Mouse (Mus musculus): ENCODE data around the gene Gm38392. TPM values are rescaled to one million over a fixed set of nuclear protein-coding genes. Genes with fewer than 3 reads are reported as not detected.
A peak's percentile ranks its signal among the peaks of the same experiment; 100 is the strongest.
"Not testable (repeated sequence)": the region's sequence is repeated elsewhere in the genome, so short reads cannot be mapped to it uniquely, and the experiment has no call there.

Gm38392 gene
- polyA plus RNA-seq, 1 experiment = 0.22 TPM

DNA sequence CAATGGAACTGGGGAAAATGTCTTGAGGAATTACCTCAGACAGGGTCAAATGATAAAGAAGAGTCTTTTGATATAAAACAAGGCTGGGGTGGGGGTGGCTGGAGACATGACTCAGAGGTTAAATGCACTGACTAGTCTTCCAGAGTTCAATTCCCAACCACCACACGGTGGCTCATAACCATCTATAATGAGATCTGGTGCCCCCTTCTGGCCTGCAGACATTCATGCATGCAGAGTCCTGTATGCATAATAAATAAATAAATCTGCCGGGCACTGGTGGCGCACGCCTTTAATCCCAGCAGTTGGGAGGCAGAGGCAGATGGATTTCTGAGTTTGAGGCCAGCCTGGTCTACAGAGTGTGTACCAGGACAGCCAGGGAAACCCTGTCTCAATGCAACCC, 5.0 kb upstream of the Gm38392 start:
- no peak overlapping the region for H3K4me3 ChIP-seq (ENCODE audit: insufficient read depth, low read depth, low read length)
- TF ChIP-seq CTCF (conservative IDR thresholded peaks at IDR 0.05; ENCODE audit: insufficient read depth, insufficient read length, low read depth, low read length) (peak; percentile 47), POLR2A (IDR thresholded peaks at IDR 0.05; ENCODE audit: low read depth, low read length) (no peak)
- 32% methylated on average over 4 of the region's 4 CpGs for WGBS
- H3K36me3 ChIP-seq (ENCODE audit: control insufficient read depth, insufficient read depth, low read length) = no peaks in the 10 kb centered on the region
- H3K27ac ChIP-seq (ENCODE audit: insufficient read depth, low read depth, low read length) = no peak overlapping the region
- peaks cover 3% of the 10 kb centered on the region; the same call in 1 of the 2 replicates for H3K4me1 ChIP-seq (ENCODE audit: control insufficient read depth, insufficient read depth, low read length)
- no peaks in the 10 kb centered on the region for H3K27me3 ChIP-seq (replicated peaks; ENCODE audit: control insufficient read depth, insufficient read depth, low read length)
- peak; percentile 34 for DNase-seq

DNA sequence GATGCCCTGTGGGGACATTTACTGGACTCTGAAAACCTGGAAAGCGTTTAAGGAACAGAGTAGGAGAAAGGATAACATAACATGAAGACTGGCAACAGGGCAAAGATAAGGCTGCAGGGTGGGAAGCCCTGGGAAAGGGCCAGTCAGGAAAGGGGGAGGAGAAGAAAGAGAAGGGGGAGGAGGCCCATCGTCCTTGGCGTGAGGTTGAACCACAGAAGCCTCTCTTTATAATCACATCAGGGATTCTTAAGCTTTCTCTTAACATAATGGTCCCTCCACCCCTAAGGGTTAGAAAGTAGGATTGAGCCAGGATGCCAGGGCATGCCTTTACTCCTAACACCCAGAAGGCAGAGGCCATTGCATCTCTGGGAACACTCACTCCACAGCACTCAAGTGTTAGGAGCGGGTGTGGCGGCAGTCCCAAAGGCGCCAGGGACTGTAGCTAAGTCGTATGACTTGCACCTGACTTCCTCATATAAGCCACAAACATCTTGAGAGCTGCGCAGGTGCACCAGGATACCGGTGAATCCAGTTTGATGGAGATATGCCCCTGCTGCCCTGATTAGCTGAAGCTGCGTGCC, 1.2 kb upstream of the Gm38392 start:
- not testable (repeated sequence) for H3K36me3 ChIP-seq (ENCODE audit: control insufficient read depth, insufficient read depth, low read length); H3K4me3 ChIP-seq (ENCODE audit: insufficient read depth, low read depth, low read length); DNase-seq; H3K27ac ChIP-seq (ENCODE audit: insufficient read depth, low read depth, low read length); H3K4me1 ChIP-seq (ENCODE audit: control insufficient read depth, insufficient read depth, low read length); H3K27me3 ChIP-seq (replicated peaks; ENCODE audit: control insufficient read depth, insufficient read depth, low read length)
- 90% methylated on average over 10 of the region's 10 CpGs for WGBS

GRCm38 (mm10) chr3:88285565-88285895, 1.5 kb downstream of the Gm38392 start:
- not testable (repeated sequence) for H3K27ac ChIP-seq (ENCODE audit: insufficient read depth, low read depth, low read length); DNase-seq; H3K27me3 ChIP-seq (replicated peaks; ENCODE audit: control insufficient read depth, insufficient read depth, low read length); H3K36me3 ChIP-seq (ENCODE audit: control insufficient read depth, insufficient read depth, low read length); H3K4me1 ChIP-seq (ENCODE audit: control insufficient read depth, insufficient read depth, low read length); H3K4me3 ChIP-seq (ENCODE audit: insufficient read depth, low read depth, low read length)
- 71% methylated on average over 2 of the region's 2 CpGs for WGBS

- not testable (repeated sequence) for H3K4me3 ChIP-seq (ENCODE audit: insufficient read depth, low read depth, low read length); H3K36me3 ChIP-seq (ENCODE audit: control insufficient read depth, insufficient read depth, low read length); H3K27me3 ChIP-seq (replicated peaks; ENCODE audit: control insufficient read depth, insufficient read depth, low read length); H3K27ac ChIP-seq (ENCODE audit: insufficient read depth, low read depth, low read length); H3K4me1 ChIP-seq (ENCODE audit: control insufficient read depth, insufficient read depth, low read length); DNase-seq
- 96% methylated on average over 14 of the region's 14 CpGs for WGBS
Observed at GRCm38 (mm10) chr3:88284815-88285564, 2.0 kb downstream of the Gm38392 start.

DNA sequence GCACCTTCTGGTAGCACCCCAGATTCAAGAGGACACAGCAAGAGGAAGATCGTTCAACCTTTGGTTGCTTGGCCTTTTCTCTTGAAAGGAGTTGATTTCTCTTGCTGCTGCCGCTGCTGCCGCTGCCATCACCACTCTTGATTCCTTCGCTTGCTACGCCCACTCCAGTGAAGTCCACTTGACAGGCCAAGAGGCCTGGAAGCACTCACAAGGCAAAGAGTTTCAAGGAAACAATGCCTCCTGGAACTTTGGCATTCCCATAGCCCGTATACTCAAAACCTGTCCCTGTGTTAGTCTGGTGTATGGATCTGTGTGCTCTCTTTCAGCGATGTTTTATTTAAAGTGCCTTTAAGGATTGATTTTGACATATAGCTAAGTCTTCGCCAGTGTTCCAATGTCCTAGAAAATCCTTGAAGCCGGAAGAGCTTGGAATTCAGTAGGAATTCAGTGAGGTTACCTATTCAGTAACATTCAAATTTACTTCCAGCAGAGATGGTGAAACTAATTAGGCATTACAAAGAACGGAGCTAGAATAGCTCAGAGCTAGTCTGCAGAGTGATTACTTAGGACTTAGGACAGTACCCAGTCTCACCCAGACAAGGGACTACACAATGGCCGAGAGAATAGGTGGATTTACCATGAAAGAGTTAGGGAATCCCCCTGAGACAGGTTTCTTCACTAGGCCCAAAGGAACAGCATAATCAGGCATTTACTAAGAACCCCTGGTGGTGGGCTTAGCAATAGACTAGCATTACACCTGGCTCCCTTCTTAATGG, 5.7 kb downstream of the Gm38392 start:
- WGBS = 78% methylated on average over 11 of the region's 11 CpGs
- not testable (repeated sequence) for H3K36me3 ChIP-seq (ENCODE audit: control insufficient read depth, insufficient read depth, low read length); H3K4me3 ChIP-seq (ENCODE audit: insufficient read depth, low read depth, low read length); H3K27ac ChIP-seq (ENCODE audit: insufficient read depth, low read depth, low read length); H3K27me3 ChIP-seq (replicated peaks; ENCODE audit: control insufficient read depth, insufficient read depth, low read length); DNase-seq; H3K4me1 ChIP-seq (ENCODE audit: control insufficient read depth, insufficient read depth, low read length)

- no peak overlapping the region for H3K27ac ChIP-seq (ENCODE audit: insufficient read depth, low read depth, low read length)
- H3K4me1 ChIP-seq (ENCODE audit: control insufficient read depth, insufficient read depth, low read length) = no peaks in the 10 kb centered on the region
- H3K27me3 ChIP-seq (replicated peaks; ENCODE audit: control insufficient read depth, insufficient read depth, low read length) = no peaks in the 10 kb centered on the region
- H3K36me3 ChIP-seq (ENCODE audit: control insufficient read depth, insufficient read depth, low read length) = no peaks in the 10 kb centered on the region
- WGBS = 91% methylated on average over 2 of the region's 2 CpGs
- TF ChIP-seq CTCF (conservative IDR thresholded peaks at IDR 0.05; ENCODE audit: insufficient read depth, insufficient read length, low read depth, low read length) (no peak), POLR2A (IDR thresholded peaks at IDR 0.05; ENCODE audit: low read depth, low read length) (no peak)
- DNase-seq = no peak
- no peak overlapping the region for H3K4me3 ChIP-seq (ENCODE audit: insufficient read depth, low read depth, low read length)
Observed at GRCm38 (mm10) chr3:88280035-88280434, 7.0 kb downstream of the Gm38392 start.

DNA sequence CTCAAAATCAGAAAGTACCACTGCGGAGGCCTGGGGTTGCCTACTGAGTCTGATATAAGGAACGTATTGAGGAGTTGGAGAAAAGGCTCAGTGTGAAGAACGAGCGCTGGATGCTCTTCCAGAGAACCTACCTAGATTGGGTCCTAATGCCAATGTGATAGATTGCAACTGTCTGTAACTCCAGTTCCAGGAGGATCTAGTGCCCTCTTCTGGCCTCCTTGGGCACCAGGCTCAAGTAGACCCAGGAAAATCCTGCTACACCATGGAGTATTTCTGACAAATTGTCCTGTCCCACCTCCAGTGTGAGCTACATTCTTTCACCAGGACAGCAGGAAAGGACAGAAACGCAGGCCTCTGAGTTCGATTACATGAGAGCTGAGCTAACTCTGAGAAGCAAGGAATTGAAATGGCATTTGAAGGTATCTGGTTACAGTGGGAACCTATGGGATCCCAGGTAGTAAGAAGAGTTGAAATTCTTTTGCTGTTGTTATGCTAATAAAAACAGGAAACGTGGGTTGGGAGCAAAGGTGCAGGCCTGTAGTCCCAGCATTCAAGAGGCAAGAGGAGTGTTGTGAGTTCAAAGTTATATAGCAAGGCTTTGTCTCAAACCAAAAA, 10.4 kb downstream of the Gm38392 start:
- H3K36me3 ChIP-seq (ENCODE audit: control insufficient read depth, insufficient read depth, low read length) = no peaks in the 10 kb centered on the region
- no peak overlapping the region for H3K27ac ChIP-seq (ENCODE audit: insufficient read depth, low read depth, low read length)
- H3K4me1 ChIP-seq (ENCODE audit: control insufficient read depth, insufficient read depth, low read length) = no peaks in the 10 kb centered on the region
- 39% methylated on average over 7 of the region's 7 CpGs for WGBS
- no peak overlapping the region for H3K4me3 ChIP-seq (ENCODE audit: insufficient read depth, low read depth, low read length)
- H3K27me3 ChIP-seq (replicated peaks; ENCODE audit: control insufficient read depth, insufficient read depth, low read length) = no peaks in the 10 kb centered on the region
- peak; percentile 72 for TF ChIP-seq CTCF (conservative IDR thresholded peaks at IDR 0.05; ENCODE audit: insufficient read depth, insufficient read length, low read depth, low read length)
- TF ChIP-seq POLR2A (IDR thresholded peaks at IDR 0.05; ENCODE audit: low read depth, low read length) = no peak
- DNase-seq = peak; percentile 47

Measured in kidney, adult 2 months (tissue).